Mouse (Mus musculus): ENCODE data around the gene Slc44a5.

DNA sequence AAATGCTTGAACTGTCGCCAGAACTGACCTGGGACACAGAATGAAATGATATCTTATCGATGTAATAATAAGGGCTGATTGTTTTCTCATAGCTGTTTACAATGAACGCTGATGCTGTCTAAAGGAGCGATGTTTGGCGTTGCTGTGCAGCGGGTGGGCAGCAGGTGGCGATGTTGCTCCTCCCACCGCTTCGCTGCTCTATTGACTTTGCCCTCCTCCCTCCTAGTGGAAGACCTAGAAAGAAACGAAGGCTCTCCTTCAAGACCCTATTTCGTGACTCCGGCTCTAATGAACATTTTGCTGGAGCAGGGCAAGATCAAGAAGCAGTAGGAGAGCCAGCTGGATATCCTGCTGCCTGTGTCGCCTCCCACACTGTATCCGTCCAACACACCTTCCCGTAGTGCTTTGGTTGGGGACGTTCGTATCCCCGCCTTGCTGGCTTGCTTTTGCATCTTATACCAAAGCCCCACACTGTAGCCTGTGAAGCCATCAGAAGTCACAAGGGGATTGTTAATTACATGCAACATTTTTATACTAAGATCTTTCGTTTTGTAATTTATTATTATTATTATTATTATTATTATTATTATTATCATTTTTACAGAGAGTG is 296.6 kb downstream of the Slc44a5 start:
- TF ChIP-seq CTCF (IDR thresholded peaks at IDR 0.05; ENCODE audit: borderline replicate concordance, control insufficient read depth, extremely low read depth, insufficient read depth, low read length, poor library complexity), result peak; percentile 85
- TF ChIP-seq POLR2A (IDR thresholded peaks at IDR 0.05; ENCODE audit: control insufficient read depth, extremely low read depth, insufficient read depth, low read length, poor library complexity), result no peak

Measured in thymus, adult 2 months (tissue).